Mouse (Mus musculus): ENCODE results near the gene Calml3.
"Not testable (repeated sequence)": the region's sequence is repeated elsewhere in the genome, so short reads cannot be mapped to it uniquely, and the experiment has no call there.

Calml3 gene

DNA sequence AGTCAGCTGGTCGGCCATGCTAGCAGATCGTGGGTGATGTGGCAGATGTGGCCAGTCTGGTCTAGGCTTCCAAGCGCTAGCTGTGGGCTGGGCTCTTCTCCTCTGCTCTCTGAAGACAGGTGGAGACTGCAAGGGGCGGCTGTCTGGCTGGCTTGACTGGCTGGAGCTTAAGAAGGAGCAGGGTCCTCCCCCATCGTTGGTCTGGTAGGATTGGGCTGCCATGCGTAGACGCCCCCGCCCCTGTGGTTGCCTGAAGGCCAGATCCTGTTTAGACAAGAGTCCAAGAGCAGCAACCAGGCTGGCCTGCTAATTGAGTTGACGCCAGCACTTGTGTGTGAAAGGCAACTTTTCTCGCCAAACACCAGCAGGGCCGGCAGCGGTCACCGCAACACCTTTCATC lies at the start of gene Calml3:
Gene Calml3 (minus strand): TSS at position 131 of the 400 bp plus-strand sequence.
- no peak for DNase-seq (ENCODE audit: low spot score)

GRCm38 (mm10) chr13:3850330-3850729 lies 46.2 kb upstream of the Calml3 start:
- DNase-seq (ENCODE audit: low spot score), result no peak

GRCm38 (mm10) chr13:3840662-3841061 lies 36.5 kb upstream of the Calml3 start:
- not testable (repeated sequence) for DNase-seq (ENCODE audit: low spot score)

- DNase-seq (ENCODE audit: low spot score), result not testable (repeated sequence)
Observed at GRCm38 (mm10) chr13:3837312-3837807, 33.2 kb upstream of the Calml3 start, which contains the start of gene Calm4. Gene Calm4, plus strand, starts transcription at chr13:3837757.

DNA sequence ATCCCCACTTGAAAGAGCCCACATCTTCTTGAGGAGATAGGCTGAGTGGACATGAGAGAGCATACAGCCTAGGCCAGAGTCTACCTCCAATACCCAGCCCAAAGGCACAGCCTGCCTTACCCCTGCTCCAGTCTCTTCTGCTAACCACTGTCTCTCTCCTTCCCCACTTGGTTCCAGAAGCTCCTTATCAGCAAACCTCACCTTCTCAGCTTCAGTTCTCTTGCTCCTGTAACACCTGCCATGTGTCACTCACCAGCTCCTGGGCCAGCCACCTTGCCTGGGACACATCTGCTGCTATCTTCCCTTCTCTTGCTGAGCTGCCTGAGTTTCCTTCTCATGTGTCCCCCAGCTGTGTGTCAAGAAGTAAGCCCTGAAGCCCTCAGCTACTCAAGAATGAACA lies 29.5 kb upstream of the Calml3 start:
- not testable (repeated sequence) for DNase-seq (ENCODE audit: low spot score)

DNA sequence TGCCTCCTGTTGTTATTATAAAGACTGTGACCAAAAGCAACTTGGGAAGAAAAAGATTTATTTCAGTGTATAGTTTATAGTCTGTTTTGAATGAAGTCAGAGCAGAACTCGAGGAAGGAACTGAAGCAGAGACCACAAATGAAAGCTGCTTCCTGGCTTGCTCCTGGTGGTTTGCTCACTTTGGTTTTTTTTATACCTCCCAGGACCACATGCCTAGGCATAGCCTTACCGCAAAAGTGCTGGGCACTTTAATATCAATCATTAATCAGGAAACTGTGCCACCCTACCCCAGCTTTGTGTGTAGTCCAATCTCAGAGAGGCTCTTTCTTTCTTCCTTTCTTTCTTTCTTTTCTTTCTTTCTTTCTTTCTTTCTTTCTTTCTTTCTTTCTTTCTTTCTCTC lies 28.3 kb upstream of the Calml3 start:
- no peak for DNase-seq (ENCODE audit: low spot score)

- no peak for DNase-seq (ENCODE audit: low spot score)
Observed at GRCm38 (mm10) chr13:3831994-3832393, 27.9 kb upstream of the Calml3 start.

GRCm38 (mm10) chr13:3831546-3831945 lies 27.4 kb upstream of the Calml3 start:
- no peak for DNase-seq (ENCODE audit: low spot score)

DNA sequence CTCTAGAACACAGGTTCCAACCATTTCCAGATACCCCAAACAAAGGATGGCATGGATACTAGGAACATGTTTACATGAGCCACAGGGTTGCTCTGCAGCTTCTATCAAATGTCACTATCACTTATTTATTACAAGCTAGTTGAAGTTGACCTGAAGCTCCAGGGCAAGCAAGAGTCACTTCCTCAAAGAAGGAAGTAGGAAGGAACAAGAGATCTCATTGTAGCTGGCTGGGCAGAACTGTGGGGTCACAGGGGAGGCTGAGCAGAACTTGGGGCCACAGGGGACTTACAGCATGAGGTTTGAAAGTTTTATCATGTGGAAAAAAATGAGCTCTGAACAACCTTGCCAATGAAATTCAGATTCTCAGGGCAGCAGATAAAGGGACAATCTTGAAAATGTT lies 21.6 kb upstream of the Calml3 start:
- DNase-seq (ENCODE audit: low spot score), result no peak

GRCm38 (mm10) chr13:3822105-3822504 lies 18.0 kb upstream of the Calml3 start:
- DNase-seq (ENCODE audit: low spot score), result no peak

- no peak for DNase-seq (ENCODE audit: low spot score)
Observed at GRCm38 (mm10) chr13:3818740-3819076, 14.6 kb upstream of the Calml3 start.

DNA sequence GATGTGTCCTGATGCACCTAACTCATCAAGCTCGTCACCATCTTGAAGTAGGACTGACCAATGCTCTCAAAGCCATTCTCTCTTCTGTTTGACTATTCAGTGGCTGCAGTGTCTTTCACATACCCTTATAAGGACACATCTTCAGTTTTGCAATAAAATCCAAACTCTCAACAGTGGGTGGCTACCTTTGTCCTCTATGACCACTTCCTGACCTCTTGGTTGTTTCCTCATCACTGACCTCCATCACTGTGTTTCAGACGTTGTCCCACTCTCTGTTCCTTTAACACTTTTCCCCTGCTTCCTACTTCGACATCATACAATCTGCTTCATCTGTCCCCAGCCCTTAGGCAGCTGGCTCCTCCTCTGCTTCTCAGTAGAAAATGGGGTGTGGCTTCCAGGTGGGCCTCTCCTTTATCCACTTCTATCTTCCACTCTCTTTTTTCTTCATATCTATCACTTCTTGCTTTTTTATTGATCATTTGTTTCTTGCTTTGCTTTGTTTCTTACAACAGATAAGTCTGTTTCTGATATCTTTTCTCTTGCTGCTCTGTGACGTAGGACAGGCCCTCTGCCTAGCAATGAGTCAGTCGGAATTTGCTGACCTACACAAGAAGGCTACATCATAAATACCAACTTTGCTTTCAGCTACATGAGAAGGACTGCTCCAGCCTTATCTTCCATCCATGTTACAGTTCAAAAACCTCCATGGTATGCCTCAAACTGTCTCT lies 14.1 kb upstream of the Calml3 start:
- DNase-seq (ENCODE audit: low spot score), result no peak

GRCm38 (mm10) chr13:3807131-3807827 lies 3.2 kb upstream of the Calml3 start:
- DNase-seq (ENCODE audit: low spot score), result no peak

GRCm38 (mm10) chr13:3805638-3806037 lies 1.5 kb upstream of the Calml3 start:
- DNase-seq (ENCODE audit: low spot score), result no peak

- no peak for DNase-seq (ENCODE audit: low spot score)
Observed at GRCm38 (mm10) chr13:3805132-3805531, 1.0 kb upstream of the Calml3 start.

DNA sequence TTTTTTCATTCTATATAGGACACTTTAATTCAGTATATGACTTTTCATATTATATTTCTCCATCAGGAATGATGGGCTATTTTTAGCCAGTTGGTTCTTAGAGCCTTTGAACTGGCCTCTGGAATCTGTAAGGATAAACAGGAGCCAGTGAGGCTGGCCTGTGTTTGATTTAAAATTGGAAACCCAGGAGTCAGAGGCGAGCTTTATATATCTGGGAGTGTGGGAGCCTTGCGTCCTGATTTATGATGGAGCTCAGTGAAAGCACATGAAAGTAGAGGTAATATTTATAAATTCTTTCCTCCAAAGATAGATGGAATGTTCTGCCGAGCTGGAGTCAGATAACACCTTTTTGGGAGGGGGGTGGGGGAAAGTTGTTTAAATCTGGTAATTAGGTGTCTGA lies 4.7 kb downstream of the Calml3 start:
- DNase-seq (ENCODE audit: low spot score), result no peak

- DNase-seq (ENCODE audit: low spot score), result no peak
Observed at GRCm38 (mm10) chr13:3798751-3799150, 5.4 kb downstream of the Calml3 start.

GRCm38 (mm10) chr13:3796649-3797048 lies 7.5 kb downstream of the Calml3 start:
- DNase-seq (ENCODE audit: low spot score), result no peak

- no peak for DNase-seq (ENCODE audit: low spot score)
Observed at GRCm38 (mm10) chr13:3789531-3789930, 14.6 kb downstream of the Calml3 start.

DNA sequence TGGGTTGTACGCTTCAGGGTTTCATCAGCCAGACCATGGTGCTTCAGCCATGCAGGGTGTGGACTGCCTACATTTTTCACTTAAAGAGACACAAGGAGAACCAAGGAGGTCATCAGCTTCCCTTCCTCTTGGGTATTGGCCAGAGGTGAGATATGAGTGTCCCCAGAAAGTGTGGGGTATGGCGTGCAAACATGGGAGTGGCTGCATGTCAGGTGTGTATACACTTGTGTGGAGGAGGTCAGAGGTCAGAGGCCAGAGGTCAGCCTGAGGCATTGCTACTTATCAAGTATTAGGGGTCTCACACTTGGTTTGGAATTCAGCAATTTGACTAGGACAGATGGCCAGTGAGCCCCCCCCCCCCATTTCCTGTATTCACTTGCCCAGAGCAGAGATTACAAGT lies 15.5 kb downstream of the Calml3 start:
- no peak for DNase-seq (ENCODE audit: low spot score)

- no peak for DNase-seq (ENCODE audit: low spot score)
Observed at GRCm38 (mm10) chr13:3787644-3788043, 16.5 kb downstream of the Calml3 start.

GRCm38 (mm10) chr13:3787102-3787501 lies 17.0 kb downstream of the Calml3 start:
- no peak for DNase-seq (ENCODE audit: low spot score)

DNA sequence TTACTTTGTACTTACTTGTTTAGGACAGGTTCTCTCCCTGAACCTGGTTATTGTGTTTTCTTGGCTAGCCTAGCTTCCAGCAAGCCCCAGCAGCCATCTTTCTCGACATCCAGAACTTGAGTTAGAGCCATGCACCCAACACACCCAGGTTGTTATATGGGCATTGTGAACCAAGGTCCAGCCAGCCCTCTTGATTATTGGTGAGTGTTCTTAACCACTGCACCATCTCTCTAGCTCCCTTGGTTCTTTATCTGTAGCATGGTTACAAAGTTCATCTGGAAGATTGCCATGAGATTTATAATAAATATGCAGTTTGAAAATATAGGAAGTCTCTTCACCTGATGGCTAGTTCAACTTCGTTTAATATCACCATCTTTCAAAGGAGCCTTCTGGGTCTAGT lies 20.5 kb downstream of the Calml3 start:
- DNase-seq (ENCODE audit: low spot score), result no peak

DNA sequence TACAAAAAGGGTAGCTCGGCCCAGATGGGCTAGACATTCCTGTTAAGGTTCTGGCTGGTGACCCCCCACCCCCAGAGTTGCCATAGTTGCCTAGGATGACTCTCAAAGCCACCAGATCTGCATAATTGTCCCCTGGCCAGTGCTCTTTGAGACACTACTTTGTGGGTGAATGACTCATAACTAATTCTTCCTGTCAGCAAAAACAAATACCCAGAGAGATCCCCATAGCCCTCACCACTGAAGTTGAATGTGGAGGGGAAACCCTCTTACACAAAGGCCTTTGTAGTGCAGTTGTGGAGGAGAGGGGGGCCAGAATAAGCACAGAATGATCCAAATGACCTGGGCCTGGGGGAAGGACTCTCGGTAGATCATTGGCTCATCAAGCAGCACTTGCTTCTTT lies 21.6 kb downstream of the Calml3 start:
- no peak for DNase-seq (ENCODE audit: low spot score)

Measured in ovary, postnatal 14 days (tissue).